Mouse (Mus musculus) layer of hippocampus, adult 18-20 months (tissue): Measurements from ENCODE around the gene Ror1. TPM values are rescaled to one million over a fixed set of nuclear protein-coding genes. Genes with fewer than 3 reads are reported as not detected.

Experiments
- DNase-seq, 2 experiments: peaks; one replicate each; pipeline ENCODE4 v3.0.0; 2022; ENCODE audit warnings: low spot score in 2 of 2
- long read RNA-seq: library from polyadenylated mRNA; stranded (forward); transcript quantifications from one replicate; pipeline ENCODE4 v2.0.0, GENCODE M21; 2021
- total RNA-seq, 2 experiments: library from RNA; stranded (reverse); gene quantifications; 2 replicates each; pipeline ENCODE4 v1.2.3; 2021

The Ror1 gene
- 1 to 10 TPM; 5.6 to 5.7 TPM for total RNA-seq
- long read RNA-seq, partial matches to known transcripts: 7 of 7 reads
- long read RNA-seq, other reads (novel, unspliced or antisense): 0 of 7 reads

DNA sequence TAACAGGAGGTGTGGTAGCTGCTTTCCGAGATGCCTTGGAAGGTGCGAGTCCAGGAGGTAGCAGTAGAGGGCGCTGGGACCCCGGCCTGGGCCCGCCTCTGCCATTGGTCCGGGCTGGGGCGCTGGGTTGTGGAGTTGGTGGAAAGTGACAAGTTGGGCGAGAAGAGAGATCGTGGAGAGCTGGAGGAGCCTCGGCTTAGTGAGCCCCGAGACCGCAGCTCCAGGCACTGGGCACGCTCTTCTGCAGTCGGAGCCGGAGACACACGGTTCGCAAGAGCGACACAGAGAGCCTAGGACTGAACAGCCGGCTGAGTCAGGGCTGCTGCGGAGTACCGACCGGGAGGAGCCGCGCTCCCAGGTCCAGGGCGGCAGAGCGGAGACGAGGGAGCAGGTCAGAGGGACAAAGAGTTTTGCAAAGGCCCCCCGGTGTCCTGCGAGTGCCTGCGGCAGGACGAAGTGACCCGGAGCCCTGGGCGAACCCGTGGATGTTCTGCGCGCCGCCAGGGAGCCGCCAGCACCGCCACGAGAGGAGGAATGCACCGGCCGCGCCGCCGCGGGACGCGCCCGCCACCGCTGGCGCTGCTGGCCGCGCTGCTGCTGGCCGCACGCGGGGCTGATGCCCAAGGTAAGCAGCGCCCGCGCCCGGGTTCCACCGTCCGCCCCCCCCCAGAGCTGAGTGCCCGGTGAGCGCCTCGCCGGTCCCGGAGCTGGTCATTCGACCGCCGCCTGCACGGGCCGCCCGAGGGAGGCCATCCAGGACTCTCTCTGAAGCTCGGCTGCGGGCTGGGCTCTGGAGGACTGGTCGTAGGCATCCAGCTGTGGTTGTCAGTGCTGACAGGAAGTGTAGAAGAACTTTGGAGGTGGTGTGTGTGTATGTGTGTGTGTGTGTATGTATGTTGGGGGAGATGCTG lies at the start of gene Ror1:
TSS of gene Ror1 (plus strand) at position 107 of the 911 bp plus-strand sequence.
- peak; percentile 83 to 95 for DNase-seq

GRCm38 (mm10) chr4:100047066-100047465 lies 48.5 kb upstream of the Ror1 start:
- no peak for DNase-seq

DNA sequence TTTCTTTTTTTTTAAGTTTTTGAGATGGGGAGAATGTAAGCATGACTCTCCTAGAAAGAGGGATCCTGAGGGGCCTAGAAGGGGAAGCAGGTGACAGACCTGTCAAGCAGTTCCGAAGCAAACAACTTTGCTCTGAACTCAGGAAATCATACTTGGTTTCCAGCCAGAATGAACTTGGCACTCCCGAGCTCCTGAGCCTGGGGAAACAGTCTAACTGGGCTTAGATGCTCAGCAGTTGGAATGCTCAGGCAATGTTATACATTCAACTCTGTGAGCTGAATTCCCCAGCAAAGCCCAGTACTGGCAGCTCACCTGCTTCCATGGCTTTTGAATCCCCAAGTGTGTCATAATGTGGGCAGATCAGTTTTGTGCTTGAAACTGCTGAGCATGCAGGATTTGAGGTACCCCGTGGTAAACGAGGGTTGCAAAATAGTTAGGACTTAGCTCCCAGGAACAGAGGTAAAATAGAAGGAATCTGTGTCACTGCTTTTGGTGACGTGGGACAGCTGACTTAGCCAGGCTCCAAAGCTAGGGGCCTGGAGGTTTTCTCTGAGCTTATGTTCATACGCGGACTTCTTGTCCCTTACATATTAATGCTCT lies 47.1 kb upstream of the Ror1 start:
- DNase-seq: no peak

DNA sequence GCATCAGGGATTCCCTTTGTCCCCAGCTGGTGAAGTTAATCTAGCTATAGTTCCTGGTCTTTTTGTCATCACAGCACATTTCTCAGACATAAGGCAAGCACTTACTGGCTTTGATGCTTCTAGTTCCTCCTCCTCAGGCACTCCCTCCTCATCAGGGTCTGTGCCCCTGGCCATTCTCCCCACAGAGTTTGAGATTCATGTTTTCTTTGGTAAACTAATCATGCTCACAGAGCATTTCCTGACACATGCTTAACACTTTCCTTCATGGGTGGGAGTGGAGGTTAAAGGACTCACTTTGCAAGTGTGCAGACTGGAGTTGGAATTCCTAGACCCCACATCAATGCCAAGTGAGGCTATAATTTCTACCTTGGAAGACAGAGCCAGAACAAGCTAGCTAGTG lies 43.8 kb upstream of the Ror1 start:
- DNase-seq: no peak

DNA sequence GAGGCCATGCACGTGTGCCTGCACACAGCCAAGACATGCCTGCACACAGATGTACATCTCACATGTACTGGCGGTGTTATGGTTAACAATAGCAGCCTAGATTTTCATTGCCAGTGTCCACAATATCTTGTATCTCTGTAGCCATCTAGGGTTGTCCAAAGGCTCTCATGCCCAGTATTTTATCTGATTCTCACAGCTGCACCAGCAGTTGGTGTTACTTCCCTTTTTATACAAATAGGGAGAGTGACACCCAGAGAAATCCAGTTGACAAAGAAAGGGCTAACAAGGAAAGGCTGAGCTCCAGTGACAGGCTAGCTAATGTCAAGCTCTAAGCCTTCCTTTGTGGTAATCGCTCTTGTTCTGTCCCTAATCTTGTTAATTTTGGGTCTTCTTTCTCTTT lies 43.3 kb upstream of the Ror1 start:
- no peak for DNase-seq

GRCm38 (mm10) chr4:100056046-100056445 lies 39.5 kb upstream of the Ror1 start:
- no peak for DNase-seq

GRCm38 (mm10) chr4:100056446-100056845 lies 39.1 kb upstream of the Ror1 start:
- DNase-seq: no peak

- DNase-seq: no peak
These were observed 38.2 kb upstream of the Ror1 start for GRCm38 (mm10) chr4:100057381-100057780.

GRCm38 (mm10) chr4:100058631-100059030 lies 37.0 kb upstream of the Ror1 start:
- DNase-seq: no peak

- DNase-seq: no peak
These were observed 35.8 kb upstream of the Ror1 start for GRCm38 (mm10) chr4:100059811-100060210.

DNA sequence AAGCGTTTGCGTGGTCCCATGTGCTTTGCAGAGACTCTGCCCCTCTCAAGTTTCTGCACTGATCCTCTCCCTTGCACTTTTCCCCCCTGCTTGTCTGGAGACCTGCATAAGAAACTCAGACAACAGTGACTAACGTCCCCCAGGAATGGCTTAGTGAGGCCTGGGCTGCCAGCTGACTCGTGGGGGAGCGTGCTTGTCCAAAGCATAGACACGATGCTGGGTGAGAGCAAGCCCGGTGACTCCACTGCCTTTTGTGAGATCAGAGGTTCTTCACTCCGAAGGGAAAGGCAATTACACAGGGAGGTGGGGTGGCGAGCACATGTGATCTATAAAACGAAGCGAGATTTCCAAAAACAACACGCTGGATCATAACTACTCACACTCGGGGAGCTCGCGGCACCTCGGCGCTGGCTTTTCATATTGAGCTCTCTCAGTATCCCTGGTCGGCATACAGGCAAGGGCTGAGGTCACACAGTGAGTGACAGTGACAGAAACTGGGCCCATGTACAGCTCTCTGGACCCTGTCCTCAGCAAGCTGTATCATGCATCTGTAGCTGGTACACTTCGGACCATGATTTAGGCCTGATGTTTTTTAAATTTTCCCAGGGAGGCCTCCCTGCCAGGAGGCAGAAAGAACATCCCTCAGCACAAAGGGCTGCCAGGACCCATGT lies 34.1 kb upstream of the Ror1 start:
- DNase-seq: no peak

- no peak for DNase-seq
These were observed 29.9 kb upstream of the Ror1 start for GRCm38 (mm10) chr4:100065686-100066085.

GRCm38 (mm10) chr4:100070101-100070500 lies 25.5 kb upstream of the Ror1 start:
- DNase-seq: no peak

DNA sequence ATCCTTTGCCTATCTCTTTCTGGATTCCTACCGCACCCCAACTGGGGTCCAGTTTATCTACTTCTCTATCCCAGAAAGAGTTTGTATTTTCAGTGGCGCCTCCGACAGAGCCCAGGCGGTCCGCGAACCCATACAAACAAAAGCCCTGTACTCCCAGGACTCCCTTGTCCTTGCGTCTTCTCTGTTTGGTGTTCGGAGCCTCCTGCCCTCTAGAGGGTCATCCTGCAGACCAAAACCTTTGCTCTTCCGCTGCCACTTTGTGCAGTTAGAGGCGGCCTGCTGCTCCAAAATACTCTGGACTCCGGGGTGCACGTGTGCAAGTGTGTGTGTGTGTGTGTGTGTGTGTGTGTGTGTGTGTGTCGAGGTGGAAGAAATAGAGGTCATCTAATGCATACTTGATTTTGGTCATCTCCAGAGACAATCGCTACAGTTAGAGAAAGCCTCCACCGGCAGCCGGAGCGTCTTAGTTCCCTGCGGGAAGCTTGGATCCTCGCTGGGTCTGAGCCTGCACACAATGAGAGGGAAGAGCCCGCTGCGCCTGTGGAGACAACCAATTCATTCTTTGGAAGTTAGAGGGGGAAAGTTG lies 1.1 kb downstream of the Ror1 start:
- DNase-seq: peak in 1 of 2 experiments; percentile 30

DNA sequence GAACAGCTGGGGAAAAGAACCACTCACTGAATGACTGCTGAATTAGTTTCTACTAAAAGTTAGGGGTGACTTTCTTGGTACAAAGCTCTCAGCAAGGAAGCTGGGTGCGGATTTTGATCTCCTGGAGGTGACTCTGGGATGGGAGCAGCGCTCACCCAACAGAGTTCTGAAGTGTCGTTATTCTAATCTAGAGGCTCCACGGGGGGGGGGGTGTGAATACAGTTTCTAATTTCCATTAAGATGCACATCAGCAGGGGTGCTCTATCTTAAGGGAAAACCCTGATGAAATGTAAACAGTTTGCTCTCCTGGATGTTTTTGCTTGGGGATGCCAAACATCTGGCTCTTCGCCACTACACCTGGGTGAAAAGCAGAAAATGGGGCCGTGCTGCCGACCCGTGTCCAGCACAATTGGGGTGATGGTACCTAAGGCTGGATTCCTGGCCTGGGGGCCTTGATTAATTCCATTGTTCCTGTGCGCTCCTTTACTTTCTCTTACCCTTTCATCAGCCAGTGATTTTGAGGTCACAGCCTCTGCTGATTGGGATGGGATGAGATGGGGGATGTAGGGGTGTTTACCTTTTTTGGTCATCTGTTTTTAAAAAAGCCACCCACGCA lies 1.9 kb downstream of the Ror1 start:
- no peak for DNase-seq

GRCm38 (mm10) chr4:100101066-100101820 lies 5.7 kb downstream of the Ror1 start:
- DNase-seq: no peak

DNA sequence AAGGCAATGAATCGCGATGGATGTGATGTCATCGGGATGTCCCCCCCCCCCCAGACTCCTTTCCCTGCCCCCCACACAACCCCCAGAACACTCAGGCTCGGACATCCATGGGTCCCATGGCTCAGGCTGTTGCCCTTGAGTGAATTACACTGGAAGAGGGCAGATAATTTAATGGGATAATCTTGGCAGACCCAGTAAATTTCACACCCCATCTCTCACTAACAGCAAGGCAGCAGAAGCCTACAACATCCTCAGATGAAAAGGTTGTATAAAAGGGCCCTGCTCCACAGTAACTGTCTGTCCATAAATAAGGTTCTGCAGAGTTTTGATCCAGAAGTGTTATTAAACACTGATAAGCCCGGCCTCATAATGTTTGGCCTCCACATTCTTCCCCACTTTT lies 6.3 kb downstream of the Ror1 start:
- no peak for DNase-seq

DNA sequence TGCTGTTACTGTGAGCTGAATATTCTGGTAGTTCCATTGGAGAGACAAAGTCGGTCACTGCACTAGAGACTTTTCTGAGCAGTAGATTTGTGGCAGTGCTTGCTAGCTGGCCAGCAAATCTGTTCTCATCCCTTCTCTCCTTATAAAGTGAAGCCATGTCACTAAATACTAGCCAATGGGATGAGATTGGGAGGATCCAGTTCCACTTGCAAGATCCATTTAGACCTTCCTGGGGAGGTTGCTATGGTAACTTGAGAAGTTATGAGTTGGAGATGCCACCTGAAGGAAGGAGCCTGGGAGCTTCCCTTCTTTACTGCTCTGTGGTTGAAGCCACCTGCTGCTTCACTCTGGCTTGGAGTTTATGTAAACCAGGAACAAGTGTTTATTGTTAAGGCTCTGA lies 8.7 kb downstream of the Ror1 start:
- no peak for DNase-seq

DNA sequence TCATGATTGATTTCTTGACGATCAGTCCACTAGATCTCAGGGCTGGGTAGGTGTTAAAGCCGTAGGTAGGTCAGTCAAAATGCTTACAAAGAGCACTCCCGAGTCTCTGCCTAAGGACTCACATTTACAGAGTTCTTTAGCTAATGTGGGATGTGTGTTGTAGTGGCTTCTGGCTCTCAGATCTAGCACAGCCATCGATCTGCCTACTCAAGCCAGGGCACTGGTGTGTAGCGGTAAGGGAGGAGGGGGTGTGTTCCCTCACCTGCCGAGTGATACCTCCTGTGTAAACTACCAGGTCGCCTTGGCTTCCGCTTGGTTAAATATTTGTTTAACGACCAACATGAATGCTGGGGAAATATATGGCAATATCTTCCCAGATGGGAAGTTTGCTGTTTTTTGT lies 12.0 kb downstream of the Ror1 start:
- DNase-seq: no peak

DNA sequence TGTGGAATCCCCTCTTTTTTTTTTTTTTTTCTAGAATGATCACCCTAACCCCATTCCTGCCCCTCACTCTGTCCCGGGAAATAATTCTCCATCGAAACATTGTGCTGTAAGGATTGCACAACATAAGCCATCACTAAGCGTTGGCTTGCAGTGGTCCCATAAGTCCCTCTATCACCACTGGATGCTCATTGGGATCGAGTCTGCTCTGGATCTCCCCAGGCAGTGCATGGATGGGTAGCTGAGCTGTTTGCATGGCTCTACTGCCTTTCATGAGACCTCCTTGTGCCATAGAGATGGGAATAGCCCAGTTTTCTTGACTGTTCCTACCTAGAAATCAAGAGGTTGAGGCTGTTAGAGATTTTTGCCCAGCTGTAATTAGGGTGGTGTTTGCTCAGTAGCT lies 13.0 kb downstream of the Ror1 start:
- DNase-seq: no peak
